Mouse (Mus musculus): ENCODE data around the gene Olfr524.

DNA sequence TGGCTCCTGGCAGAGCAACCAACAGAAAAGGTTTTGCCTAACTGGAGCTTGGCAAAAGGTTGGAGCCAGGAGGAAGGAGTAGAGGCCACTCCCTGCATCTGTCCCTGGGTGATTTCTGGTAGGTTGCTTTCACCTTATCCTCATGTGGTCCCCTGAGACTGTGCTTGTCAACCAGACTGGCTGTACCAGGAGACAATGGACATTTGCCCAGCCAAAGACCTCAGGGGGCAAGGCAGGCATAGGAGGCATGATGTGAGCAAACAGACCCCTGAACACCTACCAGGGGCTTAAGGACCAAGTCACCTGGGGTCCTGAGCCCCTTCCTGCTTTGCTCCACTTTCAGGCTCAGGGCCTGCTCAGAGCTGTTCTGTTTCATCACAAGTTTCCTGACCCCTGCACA, at the start of gene Olfr524:
- no peak for TF ChIP-seq EP300 (IDR thresholded peaks at IDR 0.05; ENCODE audit: low read depth)
- TF ChIP-seq CTCF (IDR thresholded peaks at IDR 0.05; ENCODE audit: low read depth): no peak
